Mouse (Mus musculus) stomach, postnatal 0 days (tissue): ENCODE measurements around the gene Wdcp. TPM values are rescaled to one million over a fixed set of nuclear protein-coding genes. Genes with fewer than 3 reads are reported as not detected.

Experiments used
- ATAC-seq: fragments of 200-750 bp; cut with Nextera tagmentation; 2 replicates; pipeline ENCODE4 v1.8.0; 2017; ENCODE audit not compliant: low FRiP score, low TSS enrichment
- DNase-seq: peaks from one replicate; pipeline ENCODE4 v3.0.0-alpha.2; 2016; ENCODE audit warnings: low spot score
- H3K27ac ChIP-seq: fragments of 300-500 bp; sonication (generic); replicated peaks from 2 replicates; pipeline ENCODE4 v1.5.1; 2014; ENCODE audit warnings: mild to moderate bottlenecking, control low read depth
- H3K27me3 ChIP-seq: fragments of 300-500 bp; sonication (generic); 2 replicates; pipeline ENCODE4 v1.6.1; 2014; ENCODE audit warnings: low read length; ENCODE audit not compliant: control insufficient read depth, insufficient read depth
- H3K36me3 ChIP-seq: fragments of 300-500 bp; sonication (generic); 2 replicates; pipeline ENCODE4 v1.6.1; 2014; ENCODE audit warnings: low read length, mixed read lengths; ENCODE audit not compliant: control insufficient read depth, insufficient read depth
- H3K4me1 ChIP-seq: fragments of 300-500 bp; sonication (generic); replicated peaks from 2 replicates; pipeline ENCODE4 v1.6.1; 2014; ENCODE audit warnings: antibody characterized with exemption; ENCODE audit not compliant: control insufficient read depth, insufficient read depth
- H3K4me2 ChIP-seq: fragments of 300-500 bp; sonication (generic); replicated peaks from 2 replicates; pipeline ENCODE4 v1.6.1; 2014; ENCODE audit warnings: low read depth, mild to moderate bottlenecking, control low read depth, moderate library complexity
- H3K4me3 ChIP-seq: fragments of 300-500 bp; sonication (generic); 2 replicates; pipeline ENCODE4 v1.5.1; 2014; ENCODE audit warnings: low read depth, low read length, control low read depth
- H3K9ac ChIP-seq: fragments of 300-500 bp; sonication (generic); 2 replicates; pipeline ENCODE4 v1.6.1; 2014; ENCODE audit warnings: mild to moderate bottlenecking, low read length, control low read depth, mixed read lengths
- H3K9me3 ChIP-seq: fragments of 300-500 bp; sonication (generic); 2 replicates; pipeline ENCODE4 v1.6.1; 2016; ENCODE audit warnings: low read length; ENCODE audit not compliant: control insufficient read depth
- CTCF ChIP-seq: IDR thresholded peaks from 2 replicates; pipeline ENCODE4 v1.5.1; 2016; ENCODE audit warnings: antibody characterized with exemption, low read depth, mild to moderate bottlenecking, moderate library complexity
- EP300 ChIP-seq: optimal IDR thresholded peaks from 2 replicates; pipeline ENCODE3; 2016; ENCODE audit warnings: antibody characterized with exemption
- WGBS: fragments of 180-500 bp; shearing (Covaris S2); extraction: QIAGEN DNeasy Blood & Tissue Kit; methylation state at CpG from one replicate; pipeline ENCODE4 v1.1.7; 2014; 5-methylcytosine and 5-hydroxymethylcytosine counted together
- polyA plus RNA-seq: library from polyadenylated mRNA; unstranded; fragments of >200 nt; fragmentation: Nextera tagmentation; extraction: Ambion mirVana; gene quantifications from 2 replicates; pipeline ENCODE4 v1.2.1, GENCODE M21; 2015

The Wdcp gene
- polyA plus RNA-seq, 1 experiment from 2014 or later, result 8.2 TPM

DNA sequence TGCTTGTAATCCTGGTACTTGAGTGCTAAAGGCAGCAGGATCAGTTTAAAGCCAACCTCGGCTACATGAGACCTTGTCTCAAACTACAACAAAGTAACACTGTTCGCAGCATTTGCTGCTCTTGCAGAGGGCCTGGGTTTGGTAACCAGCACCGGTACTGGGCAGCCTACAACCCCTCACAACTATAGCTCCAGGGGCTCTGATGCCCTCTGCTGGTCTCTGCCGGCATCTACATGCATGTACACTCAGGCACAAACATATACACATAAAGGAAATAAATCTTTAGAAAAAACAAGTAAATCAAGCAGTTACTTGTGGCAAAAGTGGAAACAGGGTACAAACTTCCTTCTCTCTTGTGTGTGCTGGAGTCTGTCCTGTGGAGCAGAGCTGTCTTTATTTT, 19.6 kb downstream of the Wdcp start:
- 90% methylated on average over 4 of the region's 4 CpGs for WGBS
- H3K36me3 ChIP-seq, result no peaks in the 10 kb centered on the region
- H3K4me1 ChIP-seq, result no peaks in the 10 kb centered on the region
- H3K4me3 ChIP-seq, result no peak overlapping the region
- no peak overlapping the region for H3K9ac ChIP-seq
- H3K4me2 ChIP-seq, result no peak overlapping the region
- DNase-seq (no peak), ATAC-seq (no peak)
- H3K27ac ChIP-seq, result no peak overlapping the region
- TF ChIP-seq CTCF (peak; percentile 45), EP300 (no peak)
- no peaks in the 10 kb centered on the region for H3K9me3 ChIP-seq
- H3K27me3 ChIP-seq, result no peaks in the 10 kb centered on the region

DNA sequence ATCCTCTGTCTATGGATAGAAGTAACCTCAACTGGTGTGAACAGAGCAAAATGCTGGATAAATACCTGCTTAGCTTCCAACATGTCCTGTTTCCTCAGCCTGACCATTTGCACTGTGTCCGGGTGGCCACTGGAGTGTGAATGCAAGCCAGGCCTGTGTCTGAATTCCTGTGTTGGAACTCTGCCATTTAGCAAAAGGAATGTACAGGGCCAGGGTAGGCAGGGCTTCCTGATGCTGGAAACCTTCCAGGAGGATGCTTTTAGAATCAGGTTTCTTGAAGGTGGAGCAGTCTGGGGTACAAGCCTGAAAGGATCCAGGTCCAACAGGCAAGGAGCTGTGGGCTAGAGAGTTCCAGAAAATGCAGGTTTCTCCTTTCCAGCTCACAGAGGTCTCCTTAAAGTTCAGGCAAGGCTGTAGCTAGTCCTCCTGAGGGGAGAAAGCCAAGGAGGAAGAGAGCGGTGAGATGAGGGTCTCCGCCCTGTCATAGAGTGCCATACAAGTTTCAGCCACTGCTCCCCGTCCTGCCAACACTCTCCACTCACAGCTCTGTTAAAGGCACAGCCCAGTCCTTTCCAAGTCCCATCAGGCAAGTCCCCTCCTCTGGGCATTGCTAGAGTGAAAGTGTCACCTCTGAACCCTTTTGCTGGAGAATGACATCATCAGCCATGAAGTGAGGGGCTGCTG, 20.7 kb downstream of the Wdcp start:
- Histone ChIP-seq H3K27ac (no peak overlapping the region), H3K4me1 (no peaks in the 10 kb centered on the region), H3K4me3 (no peak overlapping the region), H3K4me2 (no peak overlapping the region), H3K9ac (no peak overlapping the region), H3K27me3 (no peaks in the 10 kb centered on the region), H3K9me3 (no peaks in the 10 kb centered on the region), H3K36me3 (no peaks in the 10 kb centered on the region)
- ATAC-seq, result no peak
- TF ChIP-seq EP300, result no peak
- no peak for TF ChIP-seq CTCF
- no peak for DNase-seq
- 53% methylated on average over 4 of the region's 4 CpGs for WGBS

DNA sequence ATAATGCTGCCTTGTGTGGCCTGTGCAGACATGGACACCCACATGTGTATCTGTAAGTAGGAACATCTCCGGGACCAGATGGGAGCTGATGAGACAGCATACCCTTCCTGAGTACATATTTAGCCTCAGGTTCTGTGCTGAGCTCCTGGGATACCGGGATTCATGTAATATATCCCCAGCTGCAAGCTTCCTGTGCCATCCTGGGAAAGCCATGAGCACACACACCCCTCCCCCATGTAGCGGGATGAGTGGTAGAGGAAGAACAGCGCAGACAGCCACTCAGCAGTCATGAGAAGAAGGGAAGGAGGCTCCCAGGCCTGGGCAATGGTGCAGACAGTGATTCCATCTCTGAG, 21.2 kb downstream of the Wdcp start:
- no peak for DNase-seq
- H3K27ac ChIP-seq, result no peak overlapping the region
- TF ChIP-seq EP300 (no peak), CTCF (no peak)

GRCm38 (mm10) chr12:4868924-4869323, 25.8 kb downstream of the Wdcp start:
- no peak for TF ChIP-seq CTCF
- no peak for TF ChIP-seq EP300

More for the DNA sequence above, 21.2 kb downstream of the Wdcp start:
- H3K36me3 ChIP-seq, result no peaks in the 10 kb centered on the region
- H3K27me3 ChIP-seq, result no peaks in the 10 kb centered on the region
- no peak for ATAC-seq
- no peaks in the 10 kb centered on the region for H3K4me1 ChIP-seq
- no peak overlapping the region for H3K9ac ChIP-seq
- no peak overlapping the region for H3K4me3 ChIP-seq
- no peaks in the 10 kb centered on the region for H3K9me3 ChIP-seq
- H3K4me2 ChIP-seq, result no peak overlapping the region
- WGBS, result 63% methylated on average over 4 of the region's 4 CpGs

GRCm38 (mm10) chr12:4871260-4871659, 28.2 kb downstream of the Wdcp start:
- 0 out of 2 replicates have a peak, but pooled peaks cover 6% of the 10 kb centered on the region for H3K4me1 ChIP-seq
- H3K4me3 ChIP-seq, result no peak overlapping the region
- H3K4me2 ChIP-seq, result no peak overlapping the region
- H3K9me3 ChIP-seq, result no peaks in the 10 kb centered on the region
- DNase-seq (no peak), ATAC-seq (no peak)
- H3K27me3 ChIP-seq, result no peaks in the 10 kb centered on the region
- WGBS, result 92% methylated on average over 5 of the region's 5 CpGs
- H3K9ac ChIP-seq, result no peak overlapping the region
- H3K27ac ChIP-seq, result no peak overlapping the region
- TF ChIP-seq EP300 (no peak), CTCF (no peak)
- H3K36me3 ChIP-seq, result no peaks in the 10 kb centered on the region

More at GRCm38 (mm10) chr12:4868924-4869323, 25.8 kb downstream of the Wdcp start:
- DNase-seq (no peak), ATAC-seq (no peak)
- H3K9me3 ChIP-seq, result no peaks in the 10 kb centered on the region
- H3K4me1 ChIP-seq, result no peaks in the 10 kb centered on the region
- no peak overlapping the region for H3K9ac ChIP-seq
- no peaks in the 10 kb centered on the region for H3K36me3 ChIP-seq
- no peaks in the 10 kb centered on the region for H3K27me3 ChIP-seq
- 81% methylated on average over 8 of the region's 8 CpGs for WGBS
- H3K4me3 ChIP-seq, result no peak overlapping the region
- no peak overlapping the region for H3K27ac ChIP-seq
- H3K4me2 ChIP-seq, result no peak overlapping the region

DNA sequence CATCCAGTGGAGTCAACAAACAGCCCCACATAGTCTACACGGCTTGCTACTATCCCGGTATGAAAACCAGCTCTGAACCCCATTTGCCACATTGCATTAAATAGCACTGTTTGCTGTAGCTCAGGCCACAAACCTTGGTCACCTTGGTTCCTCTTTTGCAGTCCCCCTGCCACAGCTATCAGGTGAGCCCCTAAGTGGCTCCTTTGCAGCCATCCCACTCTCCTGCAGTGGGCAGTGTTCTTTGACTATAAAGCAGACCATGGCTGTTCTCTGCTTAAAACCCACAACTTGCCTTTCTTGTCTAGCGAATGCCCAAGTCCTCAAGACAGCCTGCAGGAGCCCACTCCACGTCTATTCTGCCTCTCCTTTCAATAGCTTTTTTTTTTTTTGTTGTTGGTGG, 29.2 kb downstream of the Wdcp start:
- no peak overlapping the region for H3K4me3 ChIP-seq
- no peak overlapping the region for H3K4me2 ChIP-seq
- no peaks in the 10 kb centered on the region for H3K9me3 ChIP-seq
- H3K9ac ChIP-seq, result no peak overlapping the region
- no peak for ATAC-seq
- no peaks in the 10 kb centered on the region for H3K27me3 ChIP-seq
- DNase-seq, result no peak
- 52% methylated on average over 4 of the region's 4 CpGs for WGBS
- TF ChIP-seq EP300, result no peak
- TF ChIP-seq CTCF, result peak; percentile 17; the same call in 1 of the 2 replicates
- no peak overlapping the region for H3K27ac ChIP-seq
- H3K4me1 ChIP-seq, result 0 out of 2 replicates have a peak, but pooled peaks cover 6% of the 10 kb centered on the region
- H3K36me3 ChIP-seq, result no peaks in the 10 kb centered on the region
